Mouse (Mus musculus): ENCODE results near the gene Asic5.

- TF ChIP-seq CTCF (IDR thresholded peaks at IDR 0.05; ENCODE audit: borderline replicate concordance, extremely low read depth, insufficient read depth, insufficient read length) (no peak), POLR2A (IDR thresholded peaks at IDR 0.05; ENCODE audit: borderline replicate concordance, extremely low read depth, insufficient read depth, insufficient read length, poor library complexity, severe bottlenecking) (no peak)
Observed at GRCm38 (mm10) chr3:81985100-81985499, 3.0 kb downstream of the Asic5 start.
